Mouse (Mus musculus): ENCODE results near the gene Rp9.

DNA sequence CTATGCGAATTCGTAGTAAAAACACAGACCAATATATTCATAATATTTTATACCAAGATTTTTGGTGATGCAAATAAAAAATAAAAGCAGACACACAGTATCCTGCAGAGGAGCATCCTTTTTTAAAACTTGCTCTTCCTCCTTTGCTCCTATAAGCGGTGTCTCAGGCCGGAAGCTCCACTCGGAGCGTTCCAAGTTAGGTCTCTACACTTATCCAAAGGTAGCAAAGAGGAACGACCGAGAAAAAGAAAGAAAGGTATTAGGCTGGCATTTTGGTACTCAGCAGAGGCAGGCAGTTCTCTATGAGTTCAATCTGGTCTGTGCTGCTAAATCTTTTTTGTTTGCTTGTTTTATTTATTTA, 664 bp downstream of the Rp9 start:
- TF ChIP-seq POLR2A (IDR thresholded peaks at IDR 0.05; ENCODE audit: borderline replicate concordance, extremely low read depth, insufficient read depth, insufficient read length, poor library complexity, severe bottlenecking), result no peak
- TF ChIP-seq CTCF (IDR thresholded peaks at IDR 0.05; ENCODE audit: borderline replicate concordance, extremely low read depth, insufficient read depth, insufficient read length), result no peak
